Mouse (Mus musculus): ENCODE measurements around the gene Lcp1. TPM values are rescaled to one million over a fixed set of nuclear protein-coding genes. Genes with fewer than 3 reads are reported as not detected.
"Not testable (repeated sequence)": the region's sequence is repeated elsewhere in the genome, so short reads cannot be mapped to it uniquely, and the experiment has no call there.

The Lcp1 gene
- polyA plus RNA-seq, 1 experiment: 0.01 TPM

GRCm38 (mm10) chr14:75138503-75138902 lies 7.6 kb downstream of the Lcp1 start:
- Histone ChIP-seq H3ac (ENCODE audit: control insufficient read depth, insufficient read length, low read depth) (no peak overlapping the region), H3K79me3 (ENCODE audit: low read depth) (no peaks in the 10 kb centered on the region), H3K27me3 (ENCODE audit: control insufficient read depth, insufficient read depth, insufficient read length) (peaks cover 16% of the 10 kb centered on the region), H3K79me2 (ENCODE audit: control insufficient read depth, insufficient read depth) (no peaks in the 10 kb centered on the region), H3K36me3 (ENCODE audit: control insufficient read depth, insufficient read depth) (no peaks in the 10 kb centered on the region), H3K4me3 (ENCODE audit: insufficient read depth, poor library complexity, severe bottlenecking) (no peak overlapping the region)
- TF ChIP-seq USF1 (IDR thresholded peaks at IDR 0.05; ENCODE audit: low read depth): no peak

- no peak overlapping the region for H3ac ChIP-seq (ENCODE audit: control insufficient read depth, insufficient read length, low read depth)
- H3K79me3 ChIP-seq (ENCODE audit: low read depth): no peaks in the 10 kb centered on the region
- H3K36me3 ChIP-seq (ENCODE audit: control insufficient read depth, insufficient read depth): no peaks in the 10 kb centered on the region
- no peaks in the 10 kb centered on the region for H3K79me2 ChIP-seq (ENCODE audit: control insufficient read depth, insufficient read depth)
- no peak for TF ChIP-seq MAX (IDR thresholded peaks at IDR 0.05)
- no peak for TF ChIP-seq MYOD1 (IDR thresholded peaks at IDR 0.05; ENCODE audit: control insufficient read depth, insufficient read length, low read depth)
- TF ChIP-seq FOSL1 (IDR thresholded peaks at IDR 0.05; ENCODE audit: insufficient read depth, low read length, poor library complexity, severe bottlenecking): no peak
- TF ChIP-seq CTCF (IDR thresholded peaks at IDR 0.05; ENCODE audit: control insufficient read depth, insufficient read depth, insufficient read length): no peak
- TF ChIP-seq MYOG (IDR thresholded peaks at IDR 0.05; ENCODE audit: control insufficient read depth, extremely low read depth, insufficient read length): no peak
- no peak for TF ChIP-seq CEBPB (IDR thresholded peaks at IDR 0.05; ENCODE audit: low read depth)
- TF ChIP-seq USF1 (IDR thresholded peaks at IDR 0.05; ENCODE audit: low read depth): no peak
- H3K4me3 ChIP-seq (ENCODE audit: insufficient read depth, poor library complexity, severe bottlenecking): no peak overlapping the region
- peaks cover 16% of the 10 kb centered on the region for H3K27me3 ChIP-seq (ENCODE audit: control insufficient read depth, insufficient read depth, insufficient read length)
These were observed 8.3 kb downstream of the Lcp1 start for GRCm38 (mm10) chr14:75139225-75139624.

- not testable (repeated sequence) for H3K79me2 ChIP-seq (ENCODE audit: control insufficient read depth, insufficient read depth); H3K79me3 ChIP-seq (ENCODE audit: low read depth); H3ac ChIP-seq (ENCODE audit: control insufficient read depth, insufficient read length, low read depth); H3K27me3 ChIP-seq (ENCODE audit: control insufficient read depth, insufficient read depth, insufficient read length); H3K4me3 ChIP-seq (ENCODE audit: insufficient read depth, poor library complexity, severe bottlenecking); H3K36me3 ChIP-seq (ENCODE audit: control insufficient read depth, insufficient read depth)
These were observed 16.8 kb downstream of the Lcp1 start for GRCm38 (mm10) chr14:75147706-75148105.

- Histone ChIP-seq H3K79me2 (ENCODE audit: control insufficient read depth, insufficient read depth) (no peaks in the 10 kb centered on the region), H3K36me3 (ENCODE audit: control insufficient read depth, insufficient read depth) (no peaks in the 10 kb centered on the region), H3K4me3 (ENCODE audit: insufficient read depth, poor library complexity, severe bottlenecking) (no peak overlapping the region), H3K27me3 (ENCODE audit: control insufficient read depth, insufficient read depth, insufficient read length) (no peaks in the 10 kb centered on the region), H3ac (ENCODE audit: control insufficient read depth, insufficient read length, low read depth) (no peak overlapping the region), H3K79me3 (ENCODE audit: low read depth) (no peaks in the 10 kb centered on the region)
- no peak for TF ChIP-seq FOSL1 (IDR thresholded peaks at IDR 0.05; ENCODE audit: insufficient read depth, low read length, poor library complexity, severe bottlenecking)
- no peak for TF ChIP-seq CEBPB (IDR thresholded peaks at IDR 0.05; ENCODE audit: low read depth)
- no peak for TF ChIP-seq MYOD1 (IDR thresholded peaks at IDR 0.05; ENCODE audit: control insufficient read depth, insufficient read length, low read depth)
- no peak for TF ChIP-seq CTCF (IDR thresholded peaks at IDR 0.05; ENCODE audit: control insufficient read depth, insufficient read depth, insufficient read length)
- no peak for TF ChIP-seq MYOG (IDR thresholded peaks at IDR 0.05; ENCODE audit: control insufficient read depth, extremely low read depth, insufficient read length)
- no peak for TF ChIP-seq MAX (IDR thresholded peaks at IDR 0.05)
- no peak for TF ChIP-seq USF1 (IDR thresholded peaks at IDR 0.05; ENCODE audit: low read depth)
These were observed 17.3 kb downstream of the Lcp1 start for GRCm38 (mm10) chr14:75148229-75148628.

GRCm38 (mm10) chr14:75150653-75151052 lies 19.8 kb downstream of the Lcp1 start:
- no peaks in the 10 kb centered on the region for H3K36me3 ChIP-seq (ENCODE audit: control insufficient read depth, insufficient read depth)
- peaks cover 8% of the 10 kb centered on the region for H3K27me3 ChIP-seq (ENCODE audit: control insufficient read depth, insufficient read depth, insufficient read length)
- TF ChIP-seq FOSL1 (IDR thresholded peaks at IDR 0.05; ENCODE audit: insufficient read depth, low read length, poor library complexity, severe bottlenecking) (no peak), MYOG (IDR thresholded peaks at IDR 0.05; ENCODE audit: control insufficient read depth, extremely low read depth, insufficient read length) (no peak), USF1 (IDR thresholded peaks at IDR 0.05; ENCODE audit: low read depth) (no peak), MYOD1 (IDR thresholded peaks at IDR 0.05; ENCODE audit: control insufficient read depth, insufficient read length, low read depth) (no peak), MAX (IDR thresholded peaks at IDR 0.05) (no peak), CEBPB (IDR thresholded peaks at IDR 0.05; ENCODE audit: low read depth) (no peak), CTCF (IDR thresholded peaks at IDR 0.05; ENCODE audit: control insufficient read depth, insufficient read depth, insufficient read length) (no peak)
- H3K79me2 ChIP-seq (ENCODE audit: control insufficient read depth, insufficient read depth): no peaks in the 10 kb centered on the region
- H3ac ChIP-seq (ENCODE audit: control insufficient read depth, insufficient read length, low read depth): no peak overlapping the region
- H3K79me3 ChIP-seq (ENCODE audit: low read depth): no peaks in the 10 kb centered on the region
- H3K4me3 ChIP-seq (ENCODE audit: insufficient read depth, poor library complexity, severe bottlenecking): no peak overlapping the region

- Histone ChIP-seq H3K79me3 (ENCODE audit: low read depth) (no peaks in the 10 kb centered on the region), H3K27me3 (ENCODE audit: control insufficient read depth, insufficient read depth, insufficient read length) (peaks cover 8% of the 10 kb centered on the region), H3ac (ENCODE audit: control insufficient read depth, insufficient read length, low read depth) (no peak overlapping the region), H3K79me2 (ENCODE audit: control insufficient read depth, insufficient read depth) (no peaks in the 10 kb centered on the region), H3K4me3 (ENCODE audit: insufficient read depth, poor library complexity, severe bottlenecking) (no peak overlapping the region), H3K36me3 (ENCODE audit: control insufficient read depth, insufficient read depth) (no peaks in the 10 kb centered on the region)
- no peak for TF ChIP-seq FOSL1 (IDR thresholded peaks at IDR 0.05; ENCODE audit: insufficient read depth, low read length, poor library complexity, severe bottlenecking)
These were observed 20.2 kb downstream of the Lcp1 start for GRCm38 (mm10) chr14:75151146-75151545.

- Histone ChIP-seq H3K79me2 (ENCODE audit: control insufficient read depth, insufficient read depth) (no peaks in the 10 kb centered on the region), H3K27me3 (ENCODE audit: control insufficient read depth, insufficient read depth, insufficient read length) (peaks cover 11% of the 10 kb centered on the region), H3K4me3 (ENCODE audit: insufficient read depth, poor library complexity, severe bottlenecking) (no peak overlapping the region), H3K79me3 (ENCODE audit: low read depth) (no peaks in the 10 kb centered on the region), H3K36me3 (ENCODE audit: control insufficient read depth, insufficient read depth) (no peaks in the 10 kb centered on the region), H3ac (ENCODE audit: control insufficient read depth, insufficient read length, low read depth) (no peak overlapping the region)
- TF ChIP-seq USF1 (IDR thresholded peaks at IDR 0.05; ENCODE audit: low read depth): no peak
- no peak for TF ChIP-seq MAX (IDR thresholded peaks at IDR 0.05)
- no peak for TF ChIP-seq CEBPB (IDR thresholded peaks at IDR 0.05; ENCODE audit: low read depth)
- TF ChIP-seq FOSL1 (IDR thresholded peaks at IDR 0.05; ENCODE audit: insufficient read depth, low read length, poor library complexity, severe bottlenecking): no peak
- TF ChIP-seq MYOG (IDR thresholded peaks at IDR 0.05; ENCODE audit: control insufficient read depth, extremely low read depth, insufficient read length): no peak
- no peak for TF ChIP-seq MYOD1 (IDR thresholded peaks at IDR 0.05; ENCODE audit: control insufficient read depth, insufficient read length, low read depth)
- TF ChIP-seq CTCF (IDR thresholded peaks at IDR 0.05; ENCODE audit: control insufficient read depth, insufficient read depth, insufficient read length): no peak
These were observed 23.6 kb downstream of the Lcp1 start for GRCm38 (mm10) chr14:75154481-75154880.

Measured in C2C12 (cell line).